Mouse (Mus musculus) liver, adult 2 months (tissue): ENCODE results near the gene Rtkn2.

Experiments used
- CTCF ChIP-seq: fragments of 200-500 bp; IDR thresholded peaks from 2 replicates; pipeline ENCODE4 v1.5.1; 2011; ENCODE audit warnings: low read depth, low read length, control low read depth
- POLR2A ChIP-seq: fragments of 200-500 bp; IDR thresholded peaks from 2 replicates; pipeline ENCODE4 v1.6.1; 2011; ENCODE audit warnings: low read length, control low read depth; ENCODE audit not compliant: insufficient read depth; ENCODE audit errors: extremely low read depth

DNA sequence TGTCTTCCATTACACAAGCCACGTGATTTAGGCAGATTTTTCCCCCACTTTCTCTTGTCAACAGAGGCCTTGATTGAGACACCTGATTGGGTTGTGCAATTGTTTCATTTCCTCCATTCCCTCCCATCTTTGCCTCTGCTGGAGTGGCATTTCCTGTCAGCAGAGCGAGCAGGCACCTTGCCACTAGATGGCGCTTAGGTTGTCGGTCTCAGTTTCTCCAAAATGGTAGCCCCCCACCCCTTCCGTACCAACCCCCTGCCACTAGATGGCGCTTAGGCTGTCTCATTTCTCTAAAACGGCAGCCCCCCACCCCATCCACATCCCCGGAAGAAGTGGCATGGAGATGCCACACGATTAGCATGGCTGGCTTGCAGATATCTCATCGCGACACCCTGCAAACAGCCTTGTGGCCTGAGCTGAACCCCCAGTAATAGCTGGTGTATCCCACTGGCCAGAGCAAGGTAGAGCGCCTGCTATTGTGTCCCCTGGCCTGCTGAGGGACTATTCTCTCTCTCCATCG, 18.8 kb downstream of the Rtkn2 start:
- TF ChIP-seq POLR2A (no peak), CTCF (peak; percentile 79)
